Mouse (Mus musculus): ENCODE data around the gene Smpd3.
A peak's percentile ranks its signal among the peaks of the same experiment; 100 is the strongest.

The Smpd3 gene

DNA sequence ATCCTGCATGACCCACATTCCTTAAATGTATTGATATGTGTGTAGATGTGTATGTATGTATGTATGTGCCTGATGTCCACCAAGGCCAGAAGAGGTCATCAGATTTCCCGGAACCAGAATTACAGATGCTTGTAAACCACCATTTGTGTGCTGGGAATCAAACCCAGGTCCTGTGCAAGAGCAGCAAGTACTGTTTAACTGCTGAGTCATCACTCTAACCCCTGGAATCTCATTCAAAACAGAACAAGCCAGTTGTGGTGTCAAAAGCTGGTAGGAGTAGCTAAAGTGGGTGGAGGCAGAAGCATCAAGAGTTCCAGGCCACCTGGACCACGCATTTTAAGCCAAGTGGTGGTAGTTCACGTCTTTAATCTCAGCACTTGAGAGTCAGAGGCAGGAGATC lies 123.8 kb downstream of the Smpd3 start:
- no peak for DNase-seq

DNA sequence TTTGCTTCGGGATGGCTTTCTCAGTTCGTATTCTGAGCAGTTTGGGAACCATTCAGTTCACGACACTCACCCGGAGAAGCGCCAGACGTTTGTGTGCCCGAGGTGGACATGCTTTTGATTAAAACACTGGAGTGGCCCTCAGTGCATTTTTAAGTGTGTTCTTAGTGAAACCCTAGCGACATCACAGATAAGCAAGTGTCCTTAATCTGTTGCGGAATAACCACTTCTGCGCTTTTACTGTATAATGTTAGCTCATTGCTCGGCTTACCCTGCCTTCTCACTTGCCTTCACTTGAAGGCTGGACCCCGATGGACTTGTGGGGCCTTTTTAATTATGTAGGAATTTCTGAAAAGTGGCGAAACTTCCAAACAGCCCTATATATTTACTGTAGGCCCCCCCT lies 126.4 kb downstream of the Smpd3 start:
- DNase-seq, result peak; percentile 23

DNA sequence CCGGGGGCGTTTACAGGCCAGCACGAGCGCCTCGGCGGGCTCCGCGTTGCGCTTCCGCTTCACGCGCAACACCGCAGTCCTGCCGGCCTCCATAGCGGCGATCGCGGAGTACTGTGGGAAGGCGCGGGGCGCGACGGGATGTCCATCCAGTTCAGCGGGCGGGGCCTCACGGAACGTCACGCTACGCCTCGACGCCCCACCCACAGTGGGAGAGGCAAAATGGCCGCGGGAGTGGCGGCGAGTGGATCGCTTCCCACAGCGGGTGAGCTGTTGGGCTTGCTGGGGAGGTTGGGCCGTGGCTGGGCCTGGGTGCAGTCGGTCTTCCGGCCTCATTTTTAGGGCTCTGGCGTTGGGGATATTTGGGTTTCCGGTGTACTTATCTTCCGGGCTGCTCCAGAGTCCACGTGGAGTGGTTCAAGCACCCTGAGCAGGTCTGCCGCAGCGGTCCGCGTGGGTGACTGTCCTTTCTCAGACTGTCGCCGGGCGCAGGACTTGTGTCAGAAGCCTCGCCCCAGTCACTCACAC lies 126.9 kb downstream of the Smpd3 start, which contains the start of the genes Slc7a6os and Prmt7:
TSS of gene Slc7a6os (minus strand) at position 115 of the 525 bp plus-strand sequence.
TSS of gene Prmt7 (plus strand) at position 116 of the 525 bp plus-strand sequence.
- peak; percentile 98 for DNase-seq

DNA sequence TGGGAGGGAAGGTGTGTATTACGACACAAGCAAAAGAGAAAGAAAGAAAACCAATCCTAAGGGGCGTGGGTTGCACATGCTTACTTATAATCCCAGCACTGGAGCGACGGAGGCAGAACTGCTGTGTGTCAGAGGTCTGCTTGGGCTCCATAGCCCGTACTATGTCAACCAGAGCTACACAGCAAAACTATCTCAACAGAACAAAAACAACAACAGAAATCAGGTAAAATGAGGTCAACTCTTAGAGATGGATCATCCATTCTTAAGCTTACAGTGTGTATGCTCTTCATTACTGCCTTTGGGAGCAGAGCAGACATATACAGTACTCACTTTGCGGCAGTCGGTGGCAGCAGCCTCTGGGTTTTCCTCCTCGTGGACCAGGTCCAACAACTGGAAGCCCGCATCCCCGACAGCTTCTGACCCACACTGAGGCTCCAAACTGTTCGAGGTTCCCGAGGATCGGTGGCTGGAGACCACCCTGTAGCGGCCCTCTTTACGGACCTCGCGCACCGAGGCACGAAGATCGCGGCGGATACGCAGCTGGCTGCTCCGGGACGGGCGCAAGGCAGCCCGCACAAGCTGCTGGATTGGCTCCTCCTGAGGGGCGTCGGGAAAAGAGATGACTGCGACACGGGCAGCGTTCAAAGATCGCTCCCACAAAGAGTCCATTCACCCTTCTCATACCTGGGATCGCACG lies 127.6 kb downstream of the Smpd3 start:
- peak; percentile 17 for DNase-seq
